Mouse (Mus musculus): ENCODE measurements around the gene Vmn2r35.
"Not testable (repeated sequence)": the region's sequence is repeated elsewhere in the genome, so short reads cannot be mapped to it uniquely, and the experiment has no call there.

The Vmn2r35 gene

DNA sequence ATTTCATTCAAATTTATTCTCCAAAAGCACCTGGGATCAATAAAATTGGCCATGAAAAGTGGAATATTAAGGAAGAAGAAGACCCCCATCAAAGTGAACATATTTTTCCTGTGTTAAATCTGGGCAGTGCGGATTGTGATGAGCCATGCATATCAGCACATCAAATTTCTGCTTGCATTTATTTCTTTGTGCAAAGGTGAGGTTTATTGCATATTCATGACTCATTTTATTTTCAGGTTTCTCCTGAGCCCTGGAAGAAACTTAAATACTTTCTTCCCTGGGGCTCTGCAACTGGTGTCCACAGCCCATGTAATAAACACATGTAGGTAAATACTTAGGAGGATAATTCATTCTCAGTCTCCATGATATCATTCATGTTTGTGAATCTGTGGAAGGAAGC, at the start of gene Vmn2r35:
Gene Vmn2r35 (minus strand): TSS at position 101 of the 400 bp plus-strand sequence.
- DNase-seq (ENCODE audit: low spot score) = not testable (repeated sequence)

DNA sequence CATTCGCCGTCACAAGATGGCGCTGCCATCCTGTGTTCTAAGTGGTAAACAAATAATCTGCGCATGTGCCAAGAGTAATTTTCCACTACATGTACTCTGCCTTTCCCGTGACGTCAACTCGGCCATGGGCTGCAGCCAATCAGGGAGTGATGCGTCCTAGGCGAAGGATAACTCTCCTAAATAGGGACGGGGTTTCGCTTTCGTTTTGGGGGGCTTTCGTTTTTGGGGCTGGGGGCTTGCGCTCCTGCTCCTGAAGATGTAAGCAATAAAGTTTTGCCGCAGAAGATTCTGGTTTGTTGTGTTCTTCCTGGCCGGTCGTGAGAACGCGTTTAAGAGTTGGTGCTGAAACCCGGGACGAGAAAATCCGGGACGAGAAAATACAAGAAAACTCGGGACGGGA, 25.5 kb downstream of the Vmn2r35 start:
- DNase-seq (ENCODE audit: low spot score) = not testable (repeated sequence)
